Mouse (Mus musculus): ENCODE results near the gene Atp10a.

The Atp10a gene

DNA sequence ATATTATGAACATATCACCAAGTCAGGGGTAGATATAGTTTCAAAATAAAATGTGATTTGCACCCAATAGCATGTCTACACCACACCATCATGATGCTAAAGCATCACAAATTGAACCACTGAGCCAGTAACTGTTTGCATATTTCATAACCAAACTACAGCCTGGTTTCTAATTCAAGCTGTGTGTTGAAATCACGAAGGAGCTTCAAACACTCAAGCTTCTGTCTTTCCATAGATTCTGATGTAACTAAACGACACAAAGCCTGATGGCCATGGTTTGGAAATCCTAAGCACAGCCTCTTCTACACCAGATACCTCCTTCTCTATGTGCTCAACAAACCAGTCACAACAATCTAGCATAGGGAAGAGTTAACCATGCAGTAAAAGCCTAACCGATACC lies 207.2 kb downstream of the Atp10a start:
- TF ChIP-seq GATA4 (IDR thresholded peaks at IDR 0.05; ENCODE audit: insufficient replicate concordance, low read length), result no peak

DNA sequence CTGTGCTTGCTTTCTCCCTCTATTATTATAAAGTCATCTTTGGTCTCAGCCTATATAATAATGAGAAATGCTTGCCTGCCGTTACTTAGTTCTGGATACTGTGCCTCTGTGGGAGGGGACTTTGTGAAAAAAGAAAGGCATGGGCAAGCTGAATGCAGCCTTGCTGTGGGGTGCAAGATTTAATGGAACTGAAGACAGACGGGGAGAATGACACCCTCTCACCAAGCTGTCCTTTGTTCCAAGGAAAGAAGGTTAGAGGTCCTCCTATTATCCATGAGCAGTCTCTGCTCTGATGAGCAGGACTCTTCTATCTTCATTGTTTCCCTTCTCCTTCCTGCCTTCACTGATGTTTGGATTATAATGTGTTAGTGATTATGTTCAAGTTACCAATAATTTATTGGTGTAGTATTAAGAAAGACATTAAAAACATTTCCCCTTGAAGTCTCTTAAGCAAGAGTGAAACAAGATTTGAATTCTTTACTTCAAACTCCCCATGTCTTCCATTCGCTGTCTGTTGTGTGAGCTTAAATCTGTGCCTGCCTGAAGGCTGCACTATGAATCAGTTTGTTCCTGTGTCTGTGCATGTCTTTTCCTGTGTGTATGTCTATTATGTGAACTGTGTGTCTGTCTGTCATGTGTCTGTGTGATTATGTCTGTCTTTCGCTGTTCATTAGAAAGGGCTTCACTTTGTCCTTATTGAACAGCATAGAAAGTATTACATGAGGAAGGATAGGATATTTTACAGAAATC lies 211.1 kb downstream of the Atp10a start:
- TF ChIP-seq GATA4 (IDR thresholded peaks at IDR 0.05; ENCODE audit: insufficient replicate concordance, low read length), result no peak

DNA sequence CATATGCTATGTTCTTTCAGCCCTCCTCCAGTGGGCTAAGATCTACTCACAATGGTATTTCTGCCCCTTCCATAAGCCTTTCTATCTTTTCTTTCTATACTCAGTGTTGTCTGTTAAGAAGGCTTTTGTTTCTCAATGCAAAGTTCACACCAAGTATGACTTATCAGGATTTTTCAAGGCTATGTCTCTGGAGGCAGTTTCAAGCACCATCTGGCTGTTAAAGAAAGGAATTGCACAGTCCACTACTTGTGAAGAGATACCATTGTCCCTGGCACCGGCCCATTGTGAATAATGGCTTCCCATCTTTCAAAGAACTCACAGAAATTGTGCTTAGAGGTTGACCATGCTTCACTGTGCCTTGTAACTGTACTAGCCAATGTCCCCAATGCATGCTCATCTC lies 214.7 kb downstream of the Atp10a start:
- TF ChIP-seq GATA4 (IDR thresholded peaks at IDR 0.05; ENCODE audit: insufficient replicate concordance, low read length), result no peak

DNA sequence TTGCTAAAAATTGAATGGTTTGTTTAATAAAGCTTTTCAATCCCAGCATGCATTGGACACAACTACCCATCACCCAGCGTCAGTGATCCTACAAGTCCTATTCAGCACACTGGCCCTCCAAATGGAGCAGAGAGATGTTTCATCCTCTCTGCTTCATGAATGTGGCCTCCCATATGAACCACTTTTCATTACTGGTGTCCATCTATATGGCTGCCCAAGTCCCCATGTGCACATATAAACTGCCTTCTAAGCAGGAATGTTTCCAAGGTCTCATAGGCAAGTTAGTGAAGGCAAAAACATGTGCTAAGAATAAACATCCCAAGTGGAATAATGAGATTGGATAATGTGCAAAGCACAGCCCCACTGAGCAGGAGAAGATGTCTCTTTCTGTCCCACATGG lies 217.7 kb downstream of the Atp10a start:
- no peak for TF ChIP-seq GATA4 (IDR thresholded peaks at IDR 0.05; ENCODE audit: insufficient replicate concordance, low read length)

Data from liver, adult (tissue).